In genomic region chr2:174659874-174660273, GRCm38 (mm10) we compare ENCODE assay signal across 27 mouse cellular contexts. TPM values are rescaled to one million over a fixed set of nuclear protein-coding genes. Genes with fewer than 3 reads are reported as not detected.
DNase-seq lines count a peak whose midpoint lies in the region; ATAC-seq and TF ChIP-seq lines count a peak whose summit lies in the region.
"Had no signal": no experiment of that assay in that cellular context is flagged by ENCODE, and none has a peak within 500 bp of the region (broad histone marks: within the 10 kb centered on the region; RNA-seq: fewer than 3 reads in every experiment).

No protein-coding gene starts in this region.

- 0 out of 2 replicates have a peak overlapping the region, but pooled peaks have one; percentile 27 for H3K27ac ChIP-seq in intestine, embryonic 15.5 days
- no peak overlapping the region for H3K27ac ChIP-seq in intestine, postnatal 0 days (ENCODE audit: low read depth, low read length)
- no peak overlapping the region for H3K27ac ChIP-seq in stomach, embryonic 14.5 days (ENCODE audit: low read length)
- H3K27ac ChIP-seq in kidney, embryonic 15.5 days = no peak overlapping the region
- H3K27ac ChIP-seq: forebrain, embryonic 10.5 days; heart, embryonic 15.5 days; hindbrain, embryonic 10.5 days; hindbrain, embryonic 13.5 days; hindbrain, postnatal 0 days had no signal

- H3K4me1 ChIP-seq in intestine, embryonic 15.5 days (replicated peaks) = 0 out of 2 replicates have a peak, but pooled peaks cover 3% of the 10 kb centered on the region
- H3K4me1 ChIP-seq in intestine, postnatal 0 days (replicated peaks; ENCODE audit: control insufficient read depth, insufficient read depth, low read length) = peaks cover 6% of the 10 kb centered on the region
- no peaks in the 10 kb centered on the region for H3K4me1 ChIP-seq in stomach, embryonic 14.5 days (ENCODE audit: control insufficient read depth, insufficient read depth, low read length)
- H3K4me1 ChIP-seq in kidney, embryonic 15.5 days = peaks cover 4% of the 10 kb centered on the region; the same call in 1 of the 2 replicates
- H3K4me1 ChIP-seq: heart, embryonic 12.5 days; heart, embryonic 15.5 days had no signal

- H3K4me2 ChIP-seq in intestine, embryonic 15.5 days (replicated peaks) = peak overlapping the region; percentile 20; the same call in 1 of the 2 replicates
- H3K4me2 ChIP-seq in intestine, postnatal 0 days (replicated peaks; ENCODE audit: low read depth) = no peak overlapping the region; the same call in 1 of the 2 replicates
- H3K4me2 ChIP-seq in stomach, embryonic 14.5 days (replicated peaks; ENCODE audit: low read depth, low read length) = no peak overlapping the region
- H3K4me2 ChIP-seq in kidney, embryonic 15.5 days = no peak overlapping the region
- H3K4me2 ChIP-seq: heart, embryonic 12.5 days; heart, embryonic 15.5 days; hindbrain, embryonic 13.5 days had no signal

- no peak overlapping the region for H3K4me3 ChIP-seq in intestine, embryonic 15.5 days (replicated peaks)
- no peak overlapping the region for H3K4me3 ChIP-seq in intestine, postnatal 0 days (ENCODE audit: low read depth, low read length)
- H3K4me3 ChIP-seq in stomach, embryonic 14.5 days (ENCODE audit: low read depth, low read length) = no peak overlapping the region
- H3K4me3 ChIP-seq in kidney, embryonic 15.5 days (replicated peaks) = no peak overlapping the region
- H3K4me3 ChIP-seq: forebrain, embryonic 10.5 days; heart, embryonic 12.5 days; heart, embryonic 15.5 days; hindbrain, embryonic 10.5 days; hindbrain, embryonic 13.5 days had no signal

- no peak for TF ChIP-seq CTCF in intestine, postnatal 0 days (IDR thresholded peaks at IDR 0.05; ENCODE audit: low read depth)

- no peak for DNase-seq in urinary bladder, adult 2 months (ENCODE audit: low spot score)
- DNase-seq in thymus, postnatal 10 days (ENCODE audit: low spot score in 2 of 2) = no peak
- DNase-seq: adrenal gland, adult 2 months; adrenal gland, postnatal 14 days; cerebellum, adult 11 months; cerebellum, adult 2 months; cerebellum, postnatal 10 days; cerebellum, postnatal 36 days; gastrocnemius, postnatal 25 days; heart, adult 18-20 months; heart, postnatal 10 days; heart, postnatal 36 days had no signal

- H3K36me3 ChIP-seq in intestine, embryonic 15.5 days = no peaks in the 10 kb centered on the region
- H3K36me3 ChIP-seq in intestine, postnatal 0 days (ENCODE audit: control insufficient read depth, insufficient read depth) = no peaks in the 10 kb centered on the region
- H3K36me3 ChIP-seq in stomach, embryonic 14.5 days (ENCODE audit: control insufficient read depth, insufficient read depth, low read length) = no peaks in the 10 kb centered on the region
- no peaks in the 10 kb centered on the region for H3K36me3 ChIP-seq in kidney, embryonic 15.5 days
- H3K36me3 ChIP-seq: forebrain, embryonic 10.5 days; heart, embryonic 12.5 days; heart, embryonic 15.5 days; hindbrain, embryonic 10.5 days; hindbrain, embryonic 13.5 days had no signal

- ATAC-seq in intestine, embryonic 15.5 days = peak; percentile 70
- ATAC-seq in intestine, postnatal 0 days = peak; percentile 32
- ATAC-seq in stomach, embryonic 14.5 days (ENCODE audit: insufficient number of reproducible peaks, insufficient read depth, low FRiP score, low read depth) = peak; percentile 39; the same call in 1 of the 2 replicates
- no peak for ATAC-seq in kidney, embryonic 15.5 days (replicated peaks; ENCODE audit: low FRiP score)
- ATAC-seq: CD4-positive, CD25-positive, alpha-beta regulatory T cell, adult 4 months; forebrain, embryonic 14.5 days; hindbrain, postnatal 0 days had no signal

- no peaks in the 10 kb centered on the region for H3K9me3 ChIP-seq in intestine, embryonic 15.5 days
- no peaks in the 10 kb centered on the region for H3K9me3 ChIP-seq in intestine, postnatal 0 days (ENCODE audit: control insufficient read depth)
- no peaks in the 10 kb centered on the region for H3K9me3 ChIP-seq in stomach, embryonic 14.5 days (ENCODE audit: control insufficient read depth, low read depth, low read length)
- H3K9me3 ChIP-seq in kidney, embryonic 15.5 days (replicated peaks) = no peaks in the 10 kb centered on the region
- H3K9me3 ChIP-seq: forebrain, embryonic 10.5 days; heart, embryonic 12.5 days; heart, embryonic 15.5 days; hindbrain, embryonic 10.5 days; hindbrain, embryonic 13.5 days had no signal

- WGBS in intestine, embryonic 15.5 days = 56% methylated on average over 4 of the region's 4 CpGs
- 32% methylated on average over 4 of the region's 4 CpGs for WGBS in intestine, postnatal 0 days
- 76% methylated on average over 4 of the region's 4 CpGs for WGBS in stomach, embryonic 14.5 days
- WGBS in kidney, embryonic 15.5 days = 82% methylated on average over 4 of the region's 4 CpGs

- H3K9ac ChIP-seq in intestine, embryonic 15.5 days = no peak overlapping the region
- H3K9ac ChIP-seq in intestine, postnatal 0 days (ENCODE audit: low read depth, low read length) = no peak overlapping the region
- H3K9ac ChIP-seq in stomach, embryonic 14.5 days (replicated peaks; ENCODE audit: low read depth, low read length) = no peak overlapping the region
- H3K9ac ChIP-seq in kidney, embryonic 15.5 days = no peak overlapping the region
- H3K9ac ChIP-seq: heart, embryonic 12.5 days; heart, embryonic 15.5 days; hindbrain, embryonic 13.5 days had no signal

- no peaks in the 10 kb centered on the region for H3K27me3 ChIP-seq in intestine, embryonic 15.5 days (replicated peaks)
- no peaks in the 10 kb centered on the region for H3K27me3 ChIP-seq in intestine, postnatal 0 days (replicated peaks; ENCODE audit: control insufficient read depth, insufficient read depth, low read length)
- no peaks in the 10 kb centered on the region for H3K27me3 ChIP-seq in stomach, embryonic 14.5 days (ENCODE audit: control insufficient read depth, insufficient read depth, low read length)
- H3K27me3 ChIP-seq in kidney, embryonic 15.5 days = peaks cover 4% of the 10 kb centered on the region; the same call in 1 of the 2 replicates
- H3K27me3 ChIP-seq: heart, embryonic 12.5 days; heart, embryonic 15.5 days; hindbrain, embryonic 13.5 days had no signal

RNA-seq across cellular contexts. Expression of gene Zfp831, which starts 16.5 kb away (rescaled TPM):
- polyA plus RNA-seq in intestine, embryonic 15.5 days (2015; fragmentation: Nextera tagmentation; extraction: Ambion mirVana) = 0.01 and 0.03 TPM in 2 replicates
- polyA plus RNA-seq in intestine, postnatal 0 days (2015; fragmentation: Nextera tagmentation; extraction: Ambion mirVana) = not detected in 2 replicates
- 0.03 and 0.04 TPM in 2 replicates for polyA plus RNA-seq in stomach, embryonic 14.5 days (2014; fragmentation: Nextera tagmentation; extraction: Ambion mirVana)
- polyA plus RNA-seq in urinary bladder, adult 2 months (2012; rRNA removed) = 0.04 and 0.07 TPM in 2 replicates
- not detected in 2 replicates for polyA plus RNA-seq in kidney, embryonic 15.5 days (2015; fragmentation: Nextera tagmentation; extraction: Ambion mirVana)
- polyA plus RNA-seq: C2C12; embryonic facial prominence, embryonic 11.5 days; embryonic facial prominence, embryonic 14.5 days; forebrain, embryonic 14.5 days; heart, embryonic 12.5 days; hindbrain, embryonic 10.5 days; hindbrain, embryonic 13.5 days; hindbrain, postnatal 0 days had no signal
